Mouse (Mus musculus) CH12.LX (cell line): Measurements from ENCODE around the gene Rundc3a. TPM values are rescaled to one million over a fixed set of nuclear protein-coding genes. Genes with fewer than 3 reads are reported as not detected.

ENCODE experiments used
- DNase-seq: peaks from one replicate; pipeline ENCODE4 v3.0.0-alpha.2; 2013; ENCODE audit errors: extremely low read depth
- H3K27ac ChIP-seq: 2 replicates; pipeline ENCODE4 v1.5.1; 2012; ENCODE audit warnings: low read depth, mild to moderate bottlenecking, control low read depth, moderate library complexity; ENCODE audit not compliant: insufficient read depth
- H3K27me3 ChIP-seq: replicated peaks from 2 replicates; pipeline ENCODE3; 2012; ENCODE audit warnings: inconsistent platforms
- H3K36me3 ChIP-seq, 2 experiments: replicated peaks in 1 of 2; 2 replicates each; pipeline versions ENCODE3 to v1.6.1; 2012; ENCODE audit warnings: inconsistent platforms in 1 of 2, low read length in 1 of 2, mild to moderate bottlenecking in 1 of 2, mixed read lengths in 1 of 2, moderate library complexity in 1 of 2; ENCODE audit not compliant: control insufficient read depth in 1 of 2, insufficient read depth in 1 of 2
- H3K4me1 ChIP-seq, 2 experiments: 2 replicates each; pipeline ENCODE4 v1.6.1; 2012; ENCODE audit warnings: inconsistent platforms in 1 of 2, moderate library complexity in 1 of 2; ENCODE audit not compliant: insufficient read depth in 2 of 2, control insufficient read depth in 1 of 2
- H3K4me2 ChIP-seq: 2 replicates; pipeline ENCODE4 v1.6.1; 2012; ENCODE audit warnings: low read depth, mild to moderate bottlenecking, control low read depth; ENCODE audit not compliant: poor library complexity, insufficient read depth, severe bottlenecking
- H3K4me3 ChIP-seq, 3 experiments: fragments of 150-350 bp in 1 of 3; sonication (generic) in 1 of 3; replicated peaks in 1 of 3; 2 replicates each; pipeline versions ENCODE3 to v1.5.1; 2011 to 2012; ENCODE audit warnings: low read depth in 2 of 3, low read length in 2 of 3, mild to moderate bottlenecking in 2 of 3, moderate library complexity in 2 of 3, control low read depth in 1 of 3, improper control_type of control experiment in 1 of 3, inconsistent platforms in 1 of 3, mixed read lengths in 1 of 3; ENCODE audit not compliant: poor library complexity in 1 of 3
- H3K79me2 ChIP-seq: replicated peaks from 2 replicates; pipeline ENCODE4 v1.6.1; 2012; ENCODE audit warnings: mild to moderate bottlenecking, moderate library complexity; ENCODE audit not compliant: control insufficient read depth, poor library complexity, insufficient read depth, severe bottlenecking; ENCODE audit errors: extremely low read depth
- H3K9ac ChIP-seq: 2 replicates; pipeline ENCODE4 v1.6.1; 2012; ENCODE audit warnings: low read depth, mild to moderate bottlenecking, control low read depth, moderate library complexity; ENCODE audit not compliant: insufficient read depth
- H3K9me3 ChIP-seq: replicated peaks from 2 replicates; pipeline ENCODE3; 2012; ENCODE audit warnings: low read length, inconsistent platforms, mixed read lengths
- CHD1 ChIP-seq: IDR thresholded peaks from 2 replicates; pipeline ENCODE4 v1.6.1; 2012; ENCODE audit warnings: low read depth, low read length, improper control_type of control experiment, inconsistent platforms
- CHD2 ChIP-seq: IDR thresholded peaks from 2 replicates; pipeline ENCODE4 v1.6.1; 2011; ENCODE audit warnings: low read length, improper control_type of control experiment
- E2F4 ChIP-seq: IDR thresholded peaks from 2 replicates; pipeline ENCODE4 v1.6.1; 2011; ENCODE audit warnings: low read depth, low read length, improper control_type of control experiment; ENCODE audit not compliant: insufficient replicate concordance
- ELF1 ChIP-seq: IDR thresholded peaks from 2 replicates; pipeline ENCODE4 v1.6.1; 2014; ENCODE audit warnings: low read depth, mild to moderate bottlenecking, inconsistent platforms, low read length, improper control_type of control experiment
- HCFC1 ChIP-seq: IDR thresholded peaks from 2 replicates; pipeline ENCODE4 v1.6.1; 2012; ENCODE audit warnings: low read depth, mild to moderate bottlenecking, inconsistent platforms, low read length, improper control_type of control experiment
- KAT2A ChIP-seq: IDR thresholded peaks from 2 replicates; pipeline ENCODE4 v1.6.1; 2012; ENCODE audit warnings: low read length, improper control_type of control experiment, inconsistent platforms; ENCODE audit not compliant: insufficient replicate concordance
- MAFK ChIP-seq: IDR thresholded peaks from 2 replicates; pipeline ENCODE4 v1.6.1; 2011; ENCODE audit warnings: low read length, improper control_type of control experiment; ENCODE audit not compliant: insufficient replicate concordance
- MAX ChIP-seq: IDR thresholded peaks from 2 replicates; pipeline ENCODE4 v1.6.1; 2011; ENCODE audit warnings: low read length, improper control_type of control experiment
- NELFE ChIP-seq: IDR thresholded peaks from 2 replicates; pipeline ENCODE4 v1.6.1; 2011; ENCODE audit warnings: low read depth, low read length, improper control_type of control experiment
- NRF1 ChIP-seq: IDR thresholded peaks from 2 replicates; pipeline ENCODE4 v1.6.1; 2014; ENCODE audit warnings: low read depth, mild to moderate bottlenecking, inconsistent platforms, low read length, improper control_type of control experiment, moderate library complexity
- POLR2A ChIP-seq: IDR thresholded peaks from 2 replicates; pipeline ENCODE4 v1.6.1; 2011; ENCODE audit warnings: low read depth, mild to moderate bottlenecking, improper control_type of control experiment, low read length
- RAD21 ChIP-seq: IDR thresholded peaks from 2 replicates; pipeline ENCODE4 v1.6.1; 2011; ENCODE audit warnings: low read depth, mild to moderate bottlenecking, low read length, improper control_type of control experiment, moderate library complexity
- SIN3A ChIP-seq: IDR thresholded peaks from 2 replicates; pipeline ENCODE4 v1.6.1; 2012; ENCODE audit warnings: low read length, improper control_type of control experiment, inconsistent platforms
- TCF12 ChIP-seq: IDR thresholded peaks from 2 replicates; pipeline ENCODE4 v1.6.1; 2014; ENCODE audit warnings: low read depth, mild to moderate bottlenecking, inconsistent platforms, low read length, improper control_type of control experiment
- UBTF ChIP-seq: IDR thresholded peaks from 2 replicates; pipeline ENCODE4 v1.6.1; 2012; ENCODE audit warnings: low read depth, mild to moderate bottlenecking, inconsistent platforms, low read length, improper control_type of control experiment, moderate library complexity
- USF1 ChIP-seq: IDR thresholded peaks from 2 replicates; pipeline ENCODE4 v1.6.1; 2014; ENCODE audit warnings: low read depth, mild to moderate bottlenecking, inconsistent platforms, low read length, improper control_type of control experiment
- ZKSCAN1 ChIP-seq: IDR thresholded peaks from 2 replicates; pipeline ENCODE4 v1.6.1; 2012; ENCODE audit warnings: low read depth, inconsistent platforms, low read length, improper control_type of control experiment, borderline replicate concordance
- ZMIZ1 ChIP-seq: IDR thresholded peaks from 2 replicates; pipeline ENCODE4 v1.6.1; 2012; ENCODE audit warnings: low read depth, mild to moderate bottlenecking, inconsistent platforms, low read length, improper control_type of control experiment
- ZNF384 ChIP-seq: IDR thresholded peaks from 2 replicates; pipeline ENCODE4 v1.6.1; 2012; ENCODE audit warnings: low read depth, low read length, improper control_type of control experiment, inconsistent platforms
- dilution Hi-C: fragments of 300-500 bp; cut with MboI; formaldehyde crosslinking; loops from 2 replicates; pipeline ENCODE4 v1.14.3; 2020; ENCODE audit warnings: low sequenced_read_pairs; ENCODE audit not compliant: extremely low pct_unique_long_range_greater_than_20kb, extremely low pct_ligation_motif_present
- in situ Hi-C: fragments of 300-500 bp; cut with MboI; formaldehyde crosslinking; loops from 3 replicates; pipeline ENCODE4 v1.14.3; 2019; ENCODE audit warnings: low sequenced_read_pairs, low pct_ligation_motif_present, low pct_unique_long_range_greater_than_20kb, mixed read lengths
- polyA plus RNA-seq: library from polyadenylated mRNA; unstranded; fragments of >175 nt; gene quantifications from 2 replicates; pipeline ENCODE4 v1.2.1, GENCODE M21; 2012; ENCODE audit warnings: low read depth; ENCODE audit not compliant: insufficient read length
- total RNA-seq, 2 experiments: library from RNA; depleted of rRNA; stranded (reverse); fragments of 300-350 nt in 1 of 2; fragments of >200 nt in 1 of 2; gene quantifications; 2 replicates each; pipeline ENCODE4 v1.2.3; 2012 to 2014

Rundc3a gene
- total and polyA plus RNA-seq, 3 experiments, result 1.4 to 16.3 (median 3.3) TPM

GRCm38 (mm10) chr11:102394421-102395124 is 1.4 kb downstream of the Rundc3a start:
- Histone ChIP-seq H3K36me3 (peaks cover 5% of the 10 kb centered on the region in 2 experiments), H3K27ac (no peak overlapping the region), H3K4me1 (peaks cover 13 to 18% of the 10 kb centered on the region in 2 experiments; a peak in 3 of 4 replicates), H3K4me2 (peak overlapping the region; percentile 89), H3K4me3 (no peak overlapping the region), H3K9me3 (no peaks in the 10 kb centered on the region), H3K9ac (no peak overlapping the region), H3K27me3 (peaks cover 65% of the 10 kb centered on the region), H3K79me2 (no peaks in the 10 kb centered on the region)
- DNase-seq, result no peak
- in situ Hi-C loops (no loop called here), dilution Hi-C loops (no loop called here)
- TF ChIP-seq ZNF384, result no peak
- no peak for TF ChIP-seq KAT2A
- no peak for TF ChIP-seq NELFE
- TF ChIP-seq ZKSCAN1, result no peak
- no peak for TF ChIP-seq MAFK
- no peak for TF ChIP-seq HCFC1
- TF ChIP-seq CHD2, result no peak

- Histone ChIP-seq H3K27ac (no peak overlapping the region), H3K79me2 (no peaks in the 10 kb centered on the region), H3K4me2 (no peak overlapping the region), H3K9me3 (no peaks in the 10 kb centered on the region), H3K27me3 (peaks cover 63% of the 10 kb centered on the region), H3K36me3 (peaks cover 6 to 8% of the 10 kb centered on the region in 2 experiments), H3K4me1 (peaks cover 13 to 18% of the 10 kb centered on the region in 2 experiments; a peak in 3 of 4 replicates), H3K9ac (no peak overlapping the region), H3K4me3 (no peak overlapping the region)
- in situ Hi-C loops (no loop called here), dilution Hi-C loops (no loop called here)
- TF ChIP-seq UBTF, result no peak
- TF ChIP-seq E2F4, result no peak
- TF ChIP-seq TCF12, result no peak
- TF ChIP-seq NRF1, result no peak
- no peak for TF ChIP-seq MAX
- TF ChIP-seq CHD1, result no peak
- TF ChIP-seq ZMIZ1, result no peak
- TF ChIP-seq POLR2A, result no peak
- no peak for TF ChIP-seq RAD21
- TF ChIP-seq ELF1, result no peak
- TF ChIP-seq SIN3A, result no peak
- TF ChIP-seq USF1, result no peak
- DNase-seq, result no peak
Measured at GRCm38 (mm10) chr11:102395250-102395649, 2.0 kb downstream of the Rundc3a start.
